Mouse (Mus musculus) lung, postnatal 0 days (tissue): Measurements from ENCODE around the gene Cbr2. TPM values are rescaled to one million over a fixed set of nuclear protein-coding genes. Genes with fewer than 3 reads are reported as not detected.
"Not testable (repeated sequence)": the region's sequence is repeated elsewhere in the genome, so short reads cannot be mapped to it uniquely, and the experiment has no call there.

Experiments
- ATAC-seq: fragments of 200-750 bp; cut with Nextera tagmentation; 2 replicates; pipeline ENCODE4 v1.8.0; 2017; ENCODE audit warnings: moderate library complexity
- DNase-seq: peaks from one replicate; pipeline ENCODE4 v3.0.0-alpha.2; 2016; ENCODE audit warnings: low spot score
- H3K27ac ChIP-seq: fragments of 300-500 bp; sonication (generic); 2 replicates; pipeline ENCODE4 v1.5.1; 2014; ENCODE audit warnings: antibody characterized with exemption, mild to moderate bottlenecking, low read length, mixed read lengths
- H3K27me3 ChIP-seq: fragments of 300-500 bp; sonication (generic); replicated peaks from 2 replicates; pipeline ENCODE4 v1.6.1; 2014; ENCODE audit warnings: low read length, mixed read lengths; ENCODE audit not compliant: insufficient read depth
- H3K36me3 ChIP-seq: fragments of 300-500 bp; sonication (generic); 2 replicates; pipeline ENCODE4 v1.6.1; 2014; ENCODE audit warnings: low read length, mixed read lengths; ENCODE audit not compliant: insufficient read depth
- H3K4me1 ChIP-seq: fragments of 300-500 bp; sonication (generic); 2 replicates; pipeline ENCODE4 v1.6.1; 2014; ENCODE audit warnings: antibody characterized with exemption, low read depth, low read length, mixed read lengths; ENCODE audit not compliant: insufficient read depth
- H3K4me2 ChIP-seq: fragments of 300-500 bp; sonication (generic); replicated peaks from 2 replicates; pipeline ENCODE4 v1.6.1; 2014; ENCODE audit warnings: low read depth, mild to moderate bottlenecking, low read length, moderate library complexity, mixed read lengths
- H3K4me3 ChIP-seq: fragments of 300-500 bp; sonication (generic); 2 replicates; pipeline ENCODE4 v1.5.1; 2014; ENCODE audit warnings: low read depth, low read length
- H3K9ac ChIP-seq: fragments of 300-500 bp; sonication (generic); replicated peaks from 2 replicates; pipeline ENCODE4 v1.6.1; 2014; ENCODE audit warnings: low read depth, mild to moderate bottlenecking
- H3K9me3 ChIP-seq: fragments of 300-500 bp; sonication (generic); 2 replicates; pipeline ENCODE4 v1.6.1; 2016; ENCODE audit warnings: low read length, mixed read lengths
- CTCF ChIP-seq: IDR thresholded peaks from 2 replicates; pipeline ENCODE4 v1.5.1; 2016; ENCODE audit warnings: antibody characterized with exemption, mild to moderate bottlenecking
- EP300 ChIP-seq: IDR thresholded peaks from 2 replicates; pipeline ENCODE4 v1.6.1; 2016; ENCODE audit warnings: antibody characterized with exemption, mild to moderate bottlenecking, control low read depth
- WGBS: fragments of 180-500 bp; shearing (Covaris S2); extraction: QIAGEN DNeasy Blood & Tissue Kit; methylation state at CpG from one replicate; pipeline ENCODE4 v1.1.7; 2014; 5-methylcytosine and 5-hydroxymethylcytosine counted together
- polyA plus RNA-seq: library from polyadenylated mRNA; unstranded; fragments of >200 nt; fragmentation: Nextera tagmentation; extraction: Ambion mirVana; gene quantifications from 2 replicates; pipeline ENCODE4 v1.2.1, GENCODE M21; 2015

Gene Cbr2
- polyA plus RNA-seq: 4,475 and 4,528 TPM in 2 replicates

DNA sequence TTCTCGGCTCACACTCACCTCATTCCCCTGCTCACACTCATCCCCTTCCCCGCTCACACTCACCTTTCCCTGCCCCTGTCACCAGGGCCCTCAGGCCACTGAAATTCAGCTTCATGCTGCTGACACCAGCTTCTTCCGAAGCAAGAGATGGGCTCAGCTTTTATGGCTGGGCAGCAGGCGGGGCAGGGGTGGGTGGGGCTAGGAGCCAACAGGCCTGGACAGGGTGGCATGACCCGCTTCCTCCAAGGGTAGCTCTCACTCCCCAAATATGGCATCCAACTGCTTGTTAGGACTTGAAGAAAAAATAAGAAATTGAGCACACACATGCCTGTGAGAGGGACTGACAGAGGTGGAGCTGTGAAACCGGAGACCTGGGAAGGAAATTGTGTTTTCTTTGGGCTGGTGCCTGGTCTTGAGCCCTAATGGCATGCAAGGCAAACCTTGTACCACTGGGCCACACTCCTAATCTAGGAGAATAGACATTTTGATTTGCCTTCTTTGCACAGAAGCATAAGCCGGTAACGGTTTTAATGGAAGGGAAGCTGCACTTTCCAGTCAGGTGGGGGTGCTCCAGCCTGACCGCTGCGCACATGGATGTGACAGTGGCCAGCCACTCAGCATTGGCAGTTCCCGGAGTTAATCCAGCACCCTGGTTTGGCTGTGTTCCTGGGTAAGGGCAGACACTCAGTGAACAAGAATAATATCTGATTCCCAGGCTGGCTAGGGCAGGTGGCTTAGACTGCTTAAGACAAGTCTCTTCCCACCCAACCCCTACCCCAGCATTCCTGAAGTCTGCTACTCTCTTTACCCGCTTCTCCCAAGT is at the start of gene Cbr2:
TSS of gene Cbr2 (minus strand) at position 257 of the 823 bp plus-strand sequence.
- Histone ChIP-seq H3K4me1 (peaks cover 7% of the 10 kb centered on the region; the same call in 1 of the 2 replicates), H3K9me3 (no peaks in the 10 kb centered on the region), H3K4me3 (no peak within 1 kb of the TSS), H3K27ac (peak within 1 kb of the TSS; percentile 82), H3K36me3 (no peaks in the 10 kb centered on the region), H3K9ac (peak within 1 kb of the TSS; percentile 32; the same call in 1 of the 2 replicates), H3K4me2 (peak within 1 kb of the TSS; percentile 34), H3K27me3 (no peaks in the 10 kb centered on the region)
- no peak for TF ChIP-seq CTCF
- peak; percentile 29; the same call in 1 of the 2 replicates for TF ChIP-seq EP300
- 56% methylated on average over 12 of the region's 12 CpGs for WGBS
- DNase-seq: peak; percentile 73
- peak; percentile 25 for ATAC-seq

- DNase-seq, H3K27me3 ChIP-seq, H3K9me3 ChIP-seq, H3K4me3 ChIP-seq, ATAC-seq, H3K9ac ChIP-seq, H3K36me3 ChIP-seq, H3K27ac ChIP-seq, H3K4me2 ChIP-seq: not testable (repeated sequence)
- peaks cover 13% of the 10 kb centered on the region; the same call in 1 of the 2 replicates for H3K4me1 ChIP-seq
- whole genome bisulfite sequencing: 100% methylated on average over 5 of the region's 6 CpGs
These were observed 49.4 kb upstream of the Cbr2 start for GRCm38 (mm10) chr11:120781361-120781760.

GRCm38 (mm10) chr11:120779876-120780275 is 48.0 kb upstream of the Cbr2 start:
- DNase-seq (no peak), ATAC-seq (no peak)
- H3K9ac ChIP-seq: no peak overlapping the region
- H3K4me3 ChIP-seq: no peak overlapping the region
- peaks cover 9% of the 10 kb centered on the region; the same call in 1 of the 2 replicates for H3K4me1 ChIP-seq
- no peaks in the 10 kb centered on the region for H3K27me3 ChIP-seq
- H3K9me3 ChIP-seq: no peaks in the 10 kb centered on the region
- 88% methylated on average over 1 of the region's 1 CpGs for WGBS
- H3K4me2 ChIP-seq: no peak overlapping the region
- no peaks in the 10 kb centered on the region for H3K36me3 ChIP-seq
- no peak overlapping the region for H3K27ac ChIP-seq
- TF ChIP-seq CTCF (no peak), EP300 (no peak)

DNA sequence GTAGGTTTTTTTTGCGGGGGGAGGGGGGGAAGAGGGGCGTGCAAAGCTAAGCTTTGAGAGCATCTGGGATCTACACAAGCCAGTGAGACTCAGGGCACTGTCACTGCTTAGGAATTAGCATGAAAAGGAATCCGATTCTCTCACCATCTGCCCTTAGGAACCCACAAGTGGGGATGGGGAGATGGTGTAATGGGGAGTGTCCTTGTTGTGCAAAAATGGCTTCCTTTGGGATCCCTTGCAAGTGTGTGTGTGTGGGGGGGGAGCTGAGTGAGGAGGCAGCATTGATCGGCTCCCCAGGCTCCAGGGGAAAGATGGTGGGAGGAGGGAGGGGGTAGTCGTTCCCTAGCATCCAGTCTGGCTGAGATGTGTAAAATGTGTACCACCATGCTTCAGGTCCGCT is 45.2 kb upstream of the Cbr2 start:
- Histone ChIP-seq H3K27me3 (no peaks in the 10 kb centered on the region), H3K27ac (no peak overlapping the region), H3K36me3 (no peaks in the 10 kb centered on the region), H3K9ac (0 out of 2 replicates have a peak overlapping the region, but pooled peaks have one; percentile 8), H3K4me1 (no peaks in the 10 kb centered on the region), H3K4me2 (no peak overlapping the region), H3K9me3 (no peaks in the 10 kb centered on the region), H3K4me3 (no peak overlapping the region)
- ATAC-seq: no peak
- WGBS: 47% methylated on average over 6 of the region's 6 CpGs
- DNase-seq: no peak
- no peak for TF ChIP-seq EP300
- TF ChIP-seq CTCF: no peak

GRCm38 (mm10) chr11:120775774-120776469 is 44.0 kb upstream of the Cbr2 start:
- Histone ChIP-seq H3K36me3 (no peaks in the 10 kb centered on the region), H3K27ac (no peak overlapping the region), H3K4me2 (no peak overlapping the region), H3K4me1 (no peaks in the 10 kb centered on the region), H3K9me3 (no peaks in the 10 kb centered on the region), H3K27me3 (no peaks in the 10 kb centered on the region), H3K4me3 (no peak overlapping the region), H3K9ac (no peak overlapping the region)
- ATAC-seq (peak; percentile 94), DNase-seq (peak; percentile 96)
- WGBS: 24% methylated on average over 15 of the region's 15 CpGs
- TF ChIP-seq CTCF: peak; percentile 100
- TF ChIP-seq EP300: no peak; the same call in 1 of the 2 replicates

- Histone ChIP-seq H3K27me3 (no peaks in the 10 kb centered on the region), H3K9ac (no peak overlapping the region), H3K36me3 (no peaks in the 10 kb centered on the region), H3K4me2 (no peak overlapping the region), H3K4me3 (no peak overlapping the region), H3K9me3 (no peaks in the 10 kb centered on the region), H3K4me1 (no peaks in the 10 kb centered on the region), H3K27ac (no peak overlapping the region)
- TF ChIP-seq CTCF: no peak
- no peak for TF ChIP-seq EP300
- DNase-seq: no peak
- WGBS: 91% methylated on average over 7 of the region's 7 CpGs
- ATAC-seq: no peak
These were observed 41.7 kb upstream of the Cbr2 start for GRCm38 (mm10) chr11:120773463-120774190.
